Mouse (Mus musculus) kidney, adult 2 months (tissue): ENCODE data around the gene Cd101.

Experiments
- CTCF ChIP-seq: fragments of 200-500 bp; conservative IDR thresholded peaks from 2 replicates; pipeline ENCODE4 v1.5.1; 2011; ENCODE audit warnings: low read depth, mild to moderate bottlenecking, control low read depth, low read length, moderate library complexity, mixed read lengths; ENCODE audit not compliant: insufficient read depth, insufficient read length
- POLR2A ChIP-seq: fragments of 200-500 bp; IDR thresholded peaks from one replicate; pipeline ENCODE4 v1.6.1; 2011; ENCODE audit warnings: low read depth, low read length, control low read depth

GRCm38 (mm10) chr3:101029339-101029738 is at the start of gene Cd101:
- TF ChIP-seq CTCF (no peak), POLR2A (no peak)
